Mouse (Mus musculus): ENCODE measurements around the gene Olfr1241.

The Olfr1241 gene

GRCm38 (mm10) chr2:89487026-89487425, at the start of gene Olfr1241:
Gene Olfr1241 (minus strand): TSS chr2:89487126.
- DNase-seq (ENCODE audit: low spot score) = no peak

GRCm38 (mm10) chr2:89531387-89531786, 44.5 kb upstream of the Olfr1241 start, which contains the start of gene Olfr1243:
Gene Olfr1243 (minus strand): TSS chr2:89531487.
- no peak for DNase-seq (ENCODE audit: low spot score)

- DNase-seq (ENCODE audit: low spot score) = no peak
Measured at GRCm38 (mm10) chr2:89498235-89498634, 11.3 kb upstream of the Olfr1241 start, which contains the start of gene Olfr1242. Gene Olfr1242 (minus strand): TSS chr2:89498335.

- no peak for DNase-seq (ENCODE audit: low spot score)
Measured at GRCm38 (mm10) chr2:89442900-89443299, 44.0 kb downstream of the Olfr1241 start, which contains the start of gene Olfr1240. Gene Olfr1240 (minus strand): TSS chr2:89443000.
